Mouse (Mus musculus) myocyte (in vitro differentiated cells): Measurements from ENCODE around the gene Hmmr. TPM values are rescaled to one million over a fixed set of nuclear protein-coding genes. Genes with fewer than 3 reads are reported as not detected.
A peak's percentile ranks its signal among the peaks of the same experiment; 100 is the strongest.

Source experiments
- H3K27me3 ChIP-seq: one replicate; pipeline ENCODE4 v1.6.1; 2011; ENCODE audit not compliant: control insufficient read depth, insufficient read depth, insufficient read length
- H3K36me3 ChIP-seq: one replicate; pipeline ENCODE4 v1.6.1; 2011; ENCODE audit not compliant: control insufficient read depth, insufficient read depth
- H3K4me2 ChIP-seq: one replicate; pipeline ENCODE4 v1.6.1; 2011; ENCODE audit warnings: low read depth, control low read depth
- H3K4me3 ChIP-seq: one replicate; pipeline ENCODE4 v1.5.1; 2011; ENCODE audit warnings: mild to moderate bottlenecking, control low read depth, moderate library complexity
- H3K79me2 ChIP-seq: one replicate; pipeline ENCODE4 v1.6.1; 2011; ENCODE audit not compliant: control insufficient read depth, insufficient read depth
- H3ac ChIP-seq: one replicate; pipeline ENCODE4 v1.6.1; 2011; ENCODE audit not compliant: control insufficient read depth, insufficient read length
- CEBPB ChIP-seq: IDR thresholded peaks from 2 replicates; pipeline ENCODE4 v1.6.1; 2011; ENCODE audit warnings: mild to moderate bottlenecking, moderate library complexity; ENCODE audit not compliant: poor library complexity, insufficient read depth, severe bottlenecking
- E2F4 ChIP-seq: IDR thresholded peaks from one replicate; pipeline ENCODE4 v1.6.1; 2011; ENCODE audit warnings: mild to moderate bottlenecking, control low read depth, moderate library complexity; ENCODE audit not compliant: insufficient read depth
- MAX ChIP-seq: IDR thresholded peaks from one replicate; pipeline ENCODE4 v1.6.1; 2011; ENCODE audit warnings: low read depth, mild to moderate bottlenecking, control low read depth
- MYOD1 ChIP-seq, 3 experiments: IDR thresholded peaks; one replicate each; pipeline ENCODE4 v1.6.1; 2011; ENCODE audit warnings: control low read depth in 2 of 3, low read depth in 2 of 3, mild to moderate bottlenecking in 2 of 3, moderate library complexity in 1 of 3; ENCODE audit not compliant: insufficient read length in 2 of 3, control insufficient read depth in 1 of 3
- MYOG ChIP-seq, 3 experiments: IDR thresholded peaks; one replicate each; pipeline ENCODE4 v1.6.1; 2011; ENCODE audit warnings: control low read depth in 2 of 3, low read depth in 2 of 3, mild to moderate bottlenecking in 2 of 3; ENCODE audit not compliant: insufficient read length in 2 of 3, control insufficient read depth in 1 of 3, insufficient read depth in 1 of 3
- POLR2A ChIP-seq: IDR thresholded peaks from one replicate; pipeline ENCODE4 v1.6.1; 2011; ENCODE audit warnings: low read depth, mild to moderate bottlenecking, control low read depth, moderate library complexity; ENCODE audit not compliant: insufficient read length
- POLR2AphosphoS2 ChIP-seq: IDR thresholded peaks from one replicate; pipeline ENCODE4 v1.6.1; 2011; ENCODE audit warnings: low read depth, control low read depth; ENCODE audit not compliant: insufficient read length
- REST ChIP-seq: IDR thresholded peaks from one replicate; pipeline ENCODE4 v1.6.1; 2011; ENCODE audit warnings: mild to moderate bottlenecking, control low read depth, moderate library complexity; ENCODE audit not compliant: insufficient read depth, insufficient read length
- SRF ChIP-seq: IDR thresholded peaks from one replicate; pipeline ENCODE4 v1.6.1; 2011; ENCODE audit warnings: low read depth; ENCODE audit not compliant: control insufficient read depth, insufficient read length
- TCF12 ChIP-seq: IDR thresholded peaks from one replicate; pipeline ENCODE4 v1.6.1; 2011; ENCODE audit warnings: mild to moderate bottlenecking, control low read depth; ENCODE audit not compliant: poor library complexity, insufficient read depth, severe bottlenecking
- TCF3 ChIP-seq: IDR thresholded peaks from one replicate; pipeline ENCODE4 v1.6.1; 2011; ENCODE audit warnings: low read depth, control low read depth; ENCODE audit not compliant: insufficient read length
- USF1 ChIP-seq: IDR thresholded peaks from one replicate; pipeline ENCODE4 v1.6.1; 2011; ENCODE audit warnings: low read depth, mild to moderate bottlenecking, control low read depth, moderate library complexity
- polyA plus RNA-seq: library from polyadenylated mRNA; unstranded; fragments of >200 nt; fragmentation: generic; extraction: Trizol; gene quantifications from one replicate; pipeline ENCODE4 v1.2.1, GENCODE M21; 2012; ENCODE audit warnings: missing spikeins

The Hmmr gene
- polyA plus RNA-seq, 1 experiment, result 8.4 TPM

DNA sequence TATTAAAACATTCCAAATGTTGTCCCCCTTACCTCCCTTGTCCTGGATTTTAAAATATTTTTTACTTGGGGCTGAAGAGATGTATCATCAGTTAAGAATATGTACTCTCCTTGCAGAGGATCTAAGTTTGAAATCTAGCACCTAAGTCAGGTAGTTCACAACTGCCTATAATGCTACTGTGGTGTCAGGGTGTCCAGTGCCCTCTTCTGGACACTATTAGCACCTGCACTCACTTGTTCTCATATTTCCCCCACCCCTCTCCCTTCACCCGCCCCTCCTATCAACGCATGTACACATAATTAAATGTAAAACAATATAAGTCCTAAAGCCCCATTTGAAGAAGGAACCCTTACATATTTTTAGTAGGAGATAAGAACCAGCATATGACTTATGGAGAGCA is 30.2 kb upstream of the Hmmr start:
- H3K27me3 ChIP-seq, result no peaks in the 10 kb centered on the region
- TF ChIP-seq TCF12 (no peak), POLR2A (no peak), TCF3 (no peak), POLR2AphosphoS2 (no peak), CEBPB (no peak), USF1 (no peak), MYOG (IDR thresholded peaks at IDR 0.05; ENCODE audit: control insufficient read depth in 1 of 3, insufficient read depth in 1 of 3, insufficient read length in 2 of 3, low read depth in 2 of 3) (no peak), MAX (no peak), REST (no peak), SRF (no peak), MYOD1 (IDR thresholded peaks at IDR 0.05; ENCODE audit: control insufficient read depth in 1 of 3, insufficient read length in 2 of 3, low read depth in 2 of 3) (no peak), E2F4 (no peak)
- no peak overlapping the region for H3ac ChIP-seq
- H3K4me3 ChIP-seq, result no peak overlapping the region
- H3K36me3 ChIP-seq, result no peaks in the 10 kb centered on the region
- H3K79me2 ChIP-seq, result no peaks in the 10 kb centered on the region
- no peak overlapping the region for H3K4me2 ChIP-seq

DNA sequence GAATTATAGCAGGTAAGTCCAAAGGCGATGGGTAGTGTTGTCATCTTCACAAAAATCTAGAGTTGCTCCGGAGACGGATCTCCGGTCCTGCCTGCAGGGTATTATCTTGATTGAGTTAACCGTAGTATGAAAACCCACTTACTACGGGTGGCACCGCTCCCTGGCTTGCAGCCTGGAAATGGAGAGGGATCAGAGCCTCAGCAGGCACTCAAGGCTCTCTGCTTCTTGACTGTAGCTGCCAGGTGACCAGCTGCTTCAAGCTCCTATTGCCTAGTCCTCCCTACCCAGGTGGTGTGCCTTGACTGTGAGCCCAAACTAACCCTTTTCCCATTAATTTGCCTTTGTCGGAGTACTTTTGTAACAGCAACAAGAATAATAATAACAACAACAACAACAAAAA is 26.7 kb upstream of the Hmmr start:
- peaks cover 1% of the 10 kb centered on the region for H3K79me2 ChIP-seq
- H3K36me3 ChIP-seq, result no peaks in the 10 kb centered on the region
- H3K4me2 ChIP-seq, result no peak overlapping the region
- H3ac ChIP-seq, result no peak overlapping the region
- H3K4me3 ChIP-seq, result no peak overlapping the region
- TF ChIP-seq E2F4, result no peak
- TF ChIP-seq POLR2A, result no peak
- TF ChIP-seq MYOD1 (IDR thresholded peaks at IDR 0.05; ENCODE audit: control insufficient read depth in 1 of 3, insufficient read length in 2 of 3, low read depth in 2 of 3), result no peak
- no peak for TF ChIP-seq MAX
- no peak for TF ChIP-seq SRF
- TF ChIP-seq USF1, result no peak
- no peak for TF ChIP-seq TCF3
- no peak for TF ChIP-seq POLR2AphosphoS2
- no peak for TF ChIP-seq MYOG (IDR thresholded peaks at IDR 0.05; ENCODE audit: control insufficient read depth in 1 of 3, insufficient read depth in 1 of 3, insufficient read length in 2 of 3, low read depth in 2 of 3)
- TF ChIP-seq CEBPB, result no peak
- TF ChIP-seq REST, result no peak
- no peak for TF ChIP-seq TCF12
- no peaks in the 10 kb centered on the region for H3K27me3 ChIP-seq

DNA sequence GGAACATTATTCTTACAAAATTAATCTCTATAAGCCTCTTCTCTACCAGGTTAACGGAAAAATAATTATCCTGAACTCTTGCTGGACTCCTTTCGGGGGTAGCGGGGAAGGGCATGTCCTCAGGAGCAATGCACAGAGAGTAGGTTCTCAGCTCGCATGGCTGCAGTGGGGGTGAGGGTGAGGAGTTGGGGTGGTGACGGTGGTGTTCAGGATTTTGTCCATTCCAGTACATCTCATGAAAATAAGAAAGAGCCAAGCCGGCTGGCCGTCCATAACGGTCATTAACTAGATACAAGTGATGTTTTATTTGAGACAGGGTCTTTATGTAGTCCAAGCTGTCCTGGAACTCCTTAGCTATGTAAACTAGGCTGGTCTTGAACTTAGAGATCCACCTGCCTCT is 22.7 kb upstream of the Hmmr start:
- Histone ChIP-seq H3K4me3 (peak overlapping the region; percentile 76), H3K27me3 (no peaks in the 10 kb centered on the region), H3ac (no peak overlapping the region), H3K79me2 (peaks cover 27% of the 10 kb centered on the region), H3K4me2 (peak overlapping the region; percentile 68), H3K36me3 (peaks cover 19% of the 10 kb centered on the region)
- TF ChIP-seq SRF, result no peak
- no peak for TF ChIP-seq POLR2AphosphoS2
- no peak for TF ChIP-seq TCF12
- no peak for TF ChIP-seq POLR2A
- no peak for TF ChIP-seq USF1
- TF ChIP-seq MYOD1 (IDR thresholded peaks at IDR 0.05; ENCODE audit: control insufficient read depth in 1 of 3, insufficient read length in 2 of 3, low read depth in 2 of 3), result no peak
- no peak for TF ChIP-seq REST
- no peak for TF ChIP-seq MAX
- no peak for TF ChIP-seq CEBPB

DNA sequence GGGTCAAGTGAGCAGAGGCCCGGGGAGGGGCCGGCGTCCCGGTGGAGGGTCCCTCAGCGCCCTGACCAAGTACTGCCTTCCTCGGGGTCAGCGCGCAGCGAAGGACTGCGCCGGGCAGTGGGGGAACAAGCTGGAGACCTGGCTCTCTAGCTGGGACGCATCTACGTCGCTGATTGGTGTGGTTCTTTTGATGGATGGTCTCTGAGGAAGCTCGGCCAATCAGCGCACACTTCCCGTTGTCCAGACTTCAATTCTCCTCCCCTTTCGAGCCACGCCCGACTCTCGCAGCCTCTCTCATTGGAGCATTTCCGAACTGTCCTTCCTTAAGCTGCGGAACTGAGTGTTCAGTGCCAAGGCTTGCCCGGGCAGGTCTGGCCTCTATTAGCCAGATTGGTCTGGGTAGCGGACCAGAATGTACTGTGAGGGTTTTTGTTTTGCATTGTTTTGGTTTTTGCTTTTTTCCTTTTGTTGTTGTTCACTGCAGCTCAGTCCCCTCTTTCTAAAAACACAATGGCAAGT is 21.9 kb upstream of the Hmmr start, which contains the start of gene Ccng1:
TSS of gene Ccng1 (minus strand) at position 203 of the 519 bp plus-strand sequence.
- TF ChIP-seq USF1 (no peak), TCF3 (no peak), E2F4 (no peak), POLR2AphosphoS2 (peak; percentile 88), MYOD1 (IDR thresholded peaks at IDR 0.05; ENCODE audit: control insufficient read depth in 1 of 3, insufficient read length in 2 of 3, low read depth in 2 of 3) (no peak), SRF (peak; percentile 50), CEBPB (no peak), TCF12 (no peak), POLR2A (peak; percentile 90), MYOG (IDR thresholded peaks at IDR 0.05; ENCODE audit: control insufficient read depth in 1 of 3, insufficient read depth in 1 of 3, insufficient read length in 2 of 3, low read depth in 2 of 3) (peak in 1 of 3 experiments; percentile 9), MAX (no peak), REST (no peak)
- H3K27me3 ChIP-seq, result no peaks in the 10 kb centered on the region
- peaks cover 27% of the 10 kb centered on the region for H3K36me3 ChIP-seq
- peak within 1 kb of the TSS; percentile 52 for H3ac ChIP-seq
- peak within 1 kb of the TSS; percentile 76 for H3K4me3 ChIP-seq
- H3K4me2 ChIP-seq, result peak within 1 kb of the TSS; percentile 97
- peaks cover 27% of the 10 kb centered on the region for H3K79me2 ChIP-seq
